Mouse (Mus musculus) forebrain, embryonic 13.5 days (tissue): ENCODE measurements around the gene Tmc5. TPM values are rescaled to one million over a fixed set of nuclear protein-coding genes. Genes with fewer than 3 reads are reported as not detected.

ENCODE experiments used
- ATAC-seq: fragments of 200-750 bp; cut with Nextera tagmentation; 2 replicates; pipeline ENCODE4 v1.8.0; 2017
- H3K27ac ChIP-seq: fragments of 300-500 bp; sonication (generic); 2 replicates; pipeline ENCODE4 v1.5.1; 2015; ENCODE audit warnings: inconsistent platforms, mild to moderate bottlenecking, moderate library complexity
- H3K27me3 ChIP-seq: fragments of 300-500 bp; sonication (generic); 2 replicates; pipeline ENCODE4 v1.6.1; 2015; ENCODE audit warnings: mild to moderate bottlenecking, inconsistent platforms
- H3K36me3 ChIP-seq: fragments of 300-500 bp; sonication (generic); 2 replicates; pipeline ENCODE4 v1.6.1; 2015; ENCODE audit warnings: mild to moderate bottlenecking, inconsistent platforms; ENCODE audit not compliant: poor library complexity, severe bottlenecking
- H3K4me1 ChIP-seq: fragments of 300-500 bp; sonication (generic); 2 replicates; pipeline ENCODE4 v1.6.1; 2015; ENCODE audit warnings: inconsistent platforms
- H3K4me2 ChIP-seq: fragments of 300-500 bp; sonication (generic); 2 replicates; pipeline ENCODE4 v1.6.1; 2015; ENCODE audit warnings: inconsistent platforms, mild to moderate bottlenecking, moderate library complexity
- H3K4me3 ChIP-seq: fragments of 300-500 bp; sonication (generic); 2 replicates; pipeline ENCODE4 v1.5.1; 2015; ENCODE audit warnings: mild to moderate bottlenecking, inconsistent platforms
- H3K9ac ChIP-seq: fragments of 300-500 bp; sonication (generic); 2 replicates; pipeline ENCODE4 v1.6.1; 2015; ENCODE audit warnings: mild to moderate bottlenecking, inconsistent platforms
- H3K9me3 ChIP-seq: fragments of 300-500 bp; sonication (generic); replicated peaks from 2 replicates; pipeline ENCODE4 v1.6.1; 2016; ENCODE audit warnings: inconsistent platforms
- WGBS: fragments of 180-500 bp; shearing (Covaris S2); methylation state at CpG from one replicate; pipeline ENCODE4 v1.1.7; 2015; 5-methylcytosine and 5-hydroxymethylcytosine counted together
- polyA plus RNA-seq: library from polyadenylated mRNA; unstranded; fragments of >200 nt; fragmentation: Nextera tagmentation; extraction: Ambion mirVana; gene quantifications from 2 replicates; pipeline ENCODE4 v1.2.1, GENCODE M21; 2015

Tmc5 gene
- polyA plus RNA-seq, 1 experiment from 2014 or later: 0.28 TPM

GRCm38 (mm10) chr7:118704001-118704850 is 107.1 kb downstream of the Tmc5 start:
- no peak for ATAC-seq
- Histone ChIP-seq H3K9me3 (no peaks in the 10 kb centered on the region), H3K27ac (no peak overlapping the region), H3K4me3 (peak overlapping the region; percentile 84), H3K4me2 (peak overlapping the region; percentile 68), H3K4me1 (peaks cover 30% of the 10 kb centered on the region), H3K9ac (peak overlapping the region; percentile 92), H3K36me3 (peaks cover 20% of the 10 kb centered on the region), H3K27me3 (no peaks in the 10 kb centered on the region)
- 81% methylated on average over 9 of the region's 9 CpGs for WGBS

GRCm38 (mm10) chr7:118705101-118705961 is 108.2 kb downstream of the Tmc5 start, which contains the start of gene Gde1:
Gene Gde1 (minus strand): TSS chr7:118705778.
- Histone ChIP-seq H3K36me3 (peaks cover 16% of the 10 kb centered on the region), H3K9ac (peak within 1 kb of the TSS; percentile 92), H3K4me3 (peak within 1 kb of the TSS; percentile 84), H3K4me2 (peak within 1 kb of the TSS; percentile 68), H3K27ac (peak within 1 kb of the TSS; percentile 88), H3K4me1 (peaks cover 30% of the 10 kb centered on the region), H3K27me3 (no peaks in the 10 kb centered on the region), H3K9me3 (no peaks in the 10 kb centered on the region)
- ATAC-seq: peak; percentile 97
- under 1% methylated on average over 66 of the region's 66 CpGs for WGBS

- ATAC-seq: peak; percentile 7; the same call in 1 of the 2 replicates
- Histone ChIP-seq H3K36me3 (peaks cover 11% of the 10 kb centered on the region), H3K27me3 (no peaks in the 10 kb centered on the region), H3K4me2 (peak overlapping the region; percentile 68), H3K9ac (no peak overlapping the region), H3K4me1 (peaks cover 30% of the 10 kb centered on the region), H3K4me3 (peak overlapping the region; percentile 84), H3K27ac (no peak overlapping the region), H3K9me3 (no peaks in the 10 kb centered on the region)
- WGBS: 25% methylated on average over 6 of the region's 6 CpGs
Measured at GRCm38 (mm10) chr7:118706051-118706450, 109.0 kb downstream of the Tmc5 start.

DNA sequence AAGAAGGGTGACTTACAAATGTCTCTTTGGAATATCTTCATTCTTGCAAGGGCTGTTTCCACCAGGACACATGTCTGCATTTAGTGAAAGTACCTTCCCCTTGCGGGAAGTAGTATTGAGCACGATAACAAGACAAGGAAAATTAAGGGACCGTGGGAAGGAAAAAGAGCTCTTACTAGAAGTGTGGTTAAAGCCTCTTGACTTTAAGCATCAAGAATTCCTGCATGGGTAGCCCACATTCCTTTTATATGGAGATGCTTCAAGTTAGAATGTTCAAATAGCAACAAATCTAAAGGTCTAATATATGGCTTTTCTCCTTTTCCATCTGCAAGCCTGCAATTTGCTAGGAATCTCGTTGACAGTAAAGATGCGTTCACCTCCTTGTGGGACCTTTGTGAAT is 109.4 kb downstream of the Tmc5 start:
- Histone ChIP-seq H3K36me3 (peaks cover 8% of the 10 kb centered on the region; the same call in 1 of the 2 replicates), H3K9me3 (no peaks in the 10 kb centered on the region), H3K4me3 (no peak overlapping the region), H3K4me2 (no peak overlapping the region), H3K27ac (no peak overlapping the region), H3K9ac (no peak overlapping the region), H3K4me1 (peaks cover 30% of the 10 kb centered on the region), H3K27me3 (no peaks in the 10 kb centered on the region)
- WGBS: 91% methylated on average over 5 of the region's 5 CpGs
- no peak for ATAC-seq

DNA sequence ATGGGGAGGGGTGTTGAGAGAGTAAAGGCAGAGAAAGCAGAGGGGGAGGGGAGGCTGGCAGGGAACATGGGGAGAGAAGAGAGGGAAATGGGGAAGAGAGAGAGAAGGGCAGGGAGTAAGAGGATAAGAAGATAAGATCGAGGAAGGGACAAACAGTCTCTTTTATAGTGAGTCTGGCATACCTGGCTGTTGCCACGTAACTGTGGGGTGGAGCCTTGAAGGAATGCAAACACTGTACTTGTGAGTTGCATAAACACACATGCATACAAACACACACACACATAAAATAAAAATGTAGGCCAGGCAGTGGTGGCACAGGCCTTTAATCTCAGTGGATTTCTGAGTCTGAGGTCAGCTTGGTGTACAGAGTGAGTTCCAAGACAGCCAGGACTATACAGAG is 110.1 kb downstream of the Tmc5 start:
- Histone ChIP-seq H3K36me3 (peaks cover 5% of the 10 kb centered on the region; the same call in 1 of the 2 replicates), H3K9me3 (no peaks in the 10 kb centered on the region), H3K4me3 (no peak overlapping the region), H3K27me3 (no peaks in the 10 kb centered on the region), H3K4me1 (peaks cover 26% of the 10 kb centered on the region), H3K27ac (no peak overlapping the region), H3K9ac (no peak overlapping the region), H3K4me2 (no peak overlapping the region)
- WGBS: 83% methylated on average over 2 of the region's 2 CpGs
- no peak for ATAC-seq

GRCm38 (mm10) chr7:118708002-118708401 is 110.9 kb downstream of the Tmc5 start:
- no peak for ATAC-seq
- H3K36me3 ChIP-seq: peaks cover 3% of the 10 kb centered on the region; the same call in 1 of the 2 replicates
- H3K4me1 ChIP-seq: peaks cover 28% of the 10 kb centered on the region
- no peak overlapping the region for H3K9ac ChIP-seq
- H3K27ac ChIP-seq: no peak overlapping the region
- no peak overlapping the region for H3K4me2 ChIP-seq
- H3K9me3 ChIP-seq: no peaks in the 10 kb centered on the region
- no peaks in the 10 kb centered on the region for H3K27me3 ChIP-seq
- WGBS: 80% methylated on average over 4 of the region's 4 CpGs
- H3K4me3 ChIP-seq: no peak overlapping the region

GRCm38 (mm10) chr7:118710776-118711175 is 113.7 kb downstream of the Tmc5 start:
- ATAC-seq: no peak
- Histone ChIP-seq H3K9me3 (no peaks in the 10 kb centered on the region), H3K36me3 (peaks cover 14% of the 10 kb centered on the region), H3K4me3 (no peak overlapping the region), H3K27ac (no peak overlapping the region), H3K9ac (no peak overlapping the region), H3K27me3 (no peaks in the 10 kb centered on the region), H3K4me2 (no peak overlapping the region), H3K4me1 (peaks cover 20% of the 10 kb centered on the region)
- 76% methylated on average over 5 of the region's 5 CpGs for WGBS

- WGBS: 1% methylated on average over 48 of the region's 48 CpGs
Measured at GRCm38 (mm10) chr7:118712228-118713173, 115.4 kb downstream of the Tmc5 start, which contains the start of gene Ccp110. Gene Ccp110 (plus strand): TSS chr7:118712552.

DNA sequence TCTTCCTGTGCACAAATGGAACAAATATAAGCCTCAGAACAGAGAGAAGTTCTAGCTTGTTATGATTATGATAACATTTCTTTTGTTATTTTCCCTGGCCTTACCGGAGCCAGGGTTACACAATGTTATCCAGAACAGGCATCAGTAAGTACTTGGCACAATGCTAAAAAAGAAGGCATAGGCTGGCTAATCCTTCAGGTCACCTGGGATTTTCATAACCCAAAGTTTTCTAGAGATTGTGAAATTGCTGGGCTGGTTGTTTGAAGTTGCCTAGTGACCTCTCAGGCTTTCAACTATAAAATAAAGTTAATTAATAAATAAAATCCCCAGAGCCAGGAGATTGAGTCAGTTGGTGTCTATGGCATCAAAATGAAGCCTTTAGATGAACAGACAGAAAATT is 117.8 kb downstream of the Tmc5 start:
- peaks cover 39% of the 10 kb centered on the region for H3K36me3 ChIP-seq
- H3K4me2 ChIP-seq: no peak overlapping the region
- H3K27ac ChIP-seq: no peak overlapping the region
- H3K4me3 ChIP-seq: no peak overlapping the region
- H3K4me1 ChIP-seq: peaks cover 15% of the 10 kb centered on the region
- no peak overlapping the region for H3K9ac ChIP-seq
- no peaks in the 10 kb centered on the region for H3K9me3 ChIP-seq
- 86% methylated on average over 1 of the region's 1 CpGs for WGBS
- H3K27me3 ChIP-seq: no peaks in the 10 kb centered on the region
- no peak for ATAC-seq

More at GRCm38 (mm10) chr7:118712228-118713173, 115.4 kb downstream of the Tmc5 start, which contains the start of gene Ccp110:
- Histone ChIP-seq H3K27me3 (no peaks in the 10 kb centered on the region), H3K4me2 (peak within 1 kb of the TSS; percentile 77), H3K4me3 (peak within 1 kb of the TSS; percentile 96), H3K4me1 (peaks cover 15% of the 10 kb centered on the region), H3K9me3 (no peaks in the 10 kb centered on the region), H3K9ac (peak within 1 kb of the TSS; percentile 84), H3K36me3 (peaks cover 25% of the 10 kb centered on the region), H3K27ac (peak within 1 kb of the TSS; percentile 64; the same call in 1 of the 2 replicates)
- peak; percentile 99 for ATAC-seq

- Histone ChIP-seq H3K4me2 (no peak overlapping the region), H3K9ac (no peak overlapping the region), H3K4me3 (no peak overlapping the region), H3K9me3 (no peaks in the 10 kb centered on the region), H3K27ac (no peak overlapping the region), H3K27me3 (no peaks in the 10 kb centered on the region), H3K36me3 (peaks cover 61% of the 10 kb centered on the region), H3K4me1 (peaks cover 12% of the 10 kb centered on the region)
- no peak for ATAC-seq
- 98% methylated on average over 4 of the region's 4 CpGs for WGBS
Measured at GRCm38 (mm10) chr7:118718066-118718465, 121.0 kb downstream of the Tmc5 start.

DNA sequence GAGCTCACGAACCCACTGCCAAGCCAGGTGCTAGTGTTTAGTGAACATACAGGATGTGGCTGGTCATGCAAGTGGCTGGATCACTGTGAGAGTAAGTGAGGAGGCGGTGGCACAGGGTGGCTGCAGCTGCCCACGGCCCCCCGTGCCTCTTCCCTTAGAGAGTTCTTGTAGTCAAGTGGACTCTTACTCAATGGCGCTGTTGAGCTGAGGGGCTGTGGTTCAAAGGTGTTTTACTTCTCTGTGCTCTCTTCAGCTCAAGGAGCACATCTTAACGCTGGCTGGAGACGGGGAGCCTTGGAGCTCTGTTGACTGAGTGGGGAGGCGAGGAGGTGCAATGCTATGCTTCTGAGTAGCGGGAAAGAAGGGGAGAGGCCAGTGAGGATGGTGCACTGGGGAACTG is 126.8 kb downstream of the Tmc5 start:
- H3K27ac ChIP-seq: no peak overlapping the region
- no peaks in the 10 kb centered on the region for H3K4me1 ChIP-seq
- peaks cover 77% of the 10 kb centered on the region for H3K36me3 ChIP-seq
- H3K4me3 ChIP-seq: no peak overlapping the region
- H3K9ac ChIP-seq: no peak overlapping the region
- H3K4me2 ChIP-seq: no peak overlapping the region
- H3K27me3 ChIP-seq: no peaks in the 10 kb centered on the region
- H3K9me3 ChIP-seq: no peaks in the 10 kb centered on the region
- 87% methylated on average over 9 of the region's 9 CpGs for WGBS
- no peak for ATAC-seq
